17 mouse cellular contexts compared by ENCODE assay signal in genomic region chr5:113984025-113984740, GRCm38 (mm10). TPM values are rescaled to one million over a fixed set of nuclear protein-coding genes. Genes with fewer than 3 reads are reported as not detected.
A peak's percentile ranks its signal among the peaks of the same experiment; 100 is the strongest.
DNase-seq lines count a peak whose midpoint lies in the region; ATAC-seq lines count a peak whose summit lies in the region.
"Had no signal": no experiment of that assay in that cellular context is flagged by ENCODE, and none has a peak within 500 bp of the region (broad histone marks: within the 10 kb centered on the region; RNA-seq: fewer than 3 reads in every experiment).

No protein-coding gene starts in this region.

- peak overlapping the region; percentile 62 for H3K4me2 ChIP-seq in liver, embryonic 11.5 days
- H3K4me2 ChIP-seq in stomach, embryonic 16.5 days (ENCODE audit: low read depth, low read length): no peak overlapping the region
- H3K4me2 ChIP-seq: lung, embryonic 15.5 days had no signal

- no peak overlapping the region for H3K4me3 ChIP-seq in heart, embryonic 10.5 days
- peak overlapping the region; percentile 34 for H3K4me3 ChIP-seq in liver, embryonic 11.5 days (ENCODE audit: low read depth, low read length)
- H3K4me3 ChIP-seq in stomach, embryonic 16.5 days (replicated peaks; ENCODE audit: low read length): no peak overlapping the region
- H3K4me3 ChIP-seq: embryonic facial prominence, embryonic 10.5 days; lung, embryonic 15.5 days; midbrain, embryonic 10.5 days; myocyte had no signal

- peak overlapping the region; percentile 65 for H3K9ac ChIP-seq in liver, embryonic 11.5 days (ENCODE audit: low read depth, low read length)
- H3K9ac ChIP-seq in stomach, embryonic 16.5 days (ENCODE audit: low read length): no peak overlapping the region
- H3K9ac ChIP-seq: lung, embryonic 15.5 days had no signal

- H3K27ac ChIP-seq in heart, embryonic 10.5 days: peak overlapping the region; percentile 37
- peak overlapping the region; percentile 87 for H3K27ac ChIP-seq in liver, embryonic 11.5 days (ENCODE audit: low read depth, low read length)
- no peak overlapping the region for H3K27ac ChIP-seq in stomach, embryonic 16.5 days (ENCODE audit: low read length)
- H3K27ac ChIP-seq: lung, embryonic 15.5 days; midbrain, embryonic 10.5 days had no signal

- peak; percentile 91 for ATAC-seq in liver, embryonic 11.5 days (replicated peaks; ENCODE audit: low FRiP score)
- ATAC-seq in stomach, embryonic 16.5 days (ENCODE audit: insufficient read depth, low FRiP score): 0 out of 2 replicates have a peak, but pooled peaks have one; percentile 44

- H3K36me3 ChIP-seq in heart, embryonic 10.5 days: peaks cover 27% of the 10 kb centered on the region
- H3K36me3 ChIP-seq in liver, embryonic 11.5 days (ENCODE audit: control insufficient read depth, insufficient read depth, low read length): no peaks in the 10 kb centered on the region
- H3K36me3 ChIP-seq in stomach, embryonic 16.5 days (ENCODE audit: control insufficient read depth, insufficient read depth, low read length): no peaks in the 10 kb centered on the region

- H3K9me3 ChIP-seq in heart, embryonic 10.5 days: no peaks in the 10 kb centered on the region
- H3K9me3 ChIP-seq in liver, embryonic 11.5 days (ENCODE audit: control insufficient read depth, low read length): no peaks in the 10 kb centered on the region
- H3K9me3 ChIP-seq in stomach, embryonic 16.5 days (replicated peaks; ENCODE audit: control insufficient read depth, low read length): no peaks in the 10 kb centered on the region
- H3K9me3 ChIP-seq: embryonic facial prominence, embryonic 10.5 days; lung, embryonic 15.5 days; midbrain, embryonic 10.5 days had no signal

- no peaks in the 10 kb centered on the region for H3K27me3 ChIP-seq in heart, embryonic 10.5 days (ENCODE audit: insufficient read depth, poor library complexity, severe bottlenecking)
- H3K27me3 ChIP-seq in liver, embryonic 11.5 days (replicated peaks; ENCODE audit: control insufficient read depth, insufficient read depth, low read length): no peaks in the 10 kb centered on the region
- no peaks in the 10 kb centered on the region for H3K27me3 ChIP-seq in stomach, embryonic 16.5 days (ENCODE audit: control insufficient read depth, insufficient read depth, low read length)
- H3K27me3 ChIP-seq: lung, embryonic 15.5 days had no signal

- DNase-seq in heart, embryonic 10.5 days (ENCODE audit: low spot score): no peak
- DNase-seq in heart, adult 9 months (ENCODE audit: low spot score in 2 of 2): no peak
- DNase-seq in spleen, postnatal 4 days (ENCODE audit: low spot score in 2 of 2): peak; percentile 60 to 74
- no peak for DNase-seq in spleen, adult 12 weeks (ENCODE audit: low spot score)
- no peak for DNase-seq in liver, embryonic 11.5 days (ENCODE audit: low spot score)
- DNase-seq in urinary bladder, adult 2 months (ENCODE audit: low spot score): no peak
- no peak for DNase-seq in thymus, postnatal 10 days (ENCODE audit: low spot score in 2 of 2)
- DNase-seq: cerebellum, adult 9-10 months; kidney, postnatal 25 days; right cerebral cortex, postnatal 25 days; thymus, adult 18-20 months had no signal

- peaks cover 72% of the 10 kb centered on the region for H3K4me1 ChIP-seq in heart, embryonic 10.5 days
- H3K4me1 ChIP-seq in liver, embryonic 11.5 days (replicated peaks; ENCODE audit: control insufficient read depth, insufficient read depth, low read length): peaks cover 75% of the 10 kb centered on the region
- peaks cover 16% of the 10 kb centered on the region for H3K4me1 ChIP-seq in stomach, embryonic 16.5 days (ENCODE audit: control insufficient read depth, insufficient read depth, low read length)

- WGBS in heart, embryonic 10.5 days: 72% methylated on average over 13 of the region's 13 CpGs
- 52% methylated on average over 13 of the region's 13 CpGs for WGBS in liver, embryonic 11.5 days
- WGBS in stomach, embryonic 16.5 days: 72% methylated on average over 13 of the region's 13 CpGs

RNA-seq across cellular contexts. Expression of gene Ssh1, which starts 9.5 kb away (rescaled TPM):
- polyA plus RNA-seq in heart, embryonic 10.5 days (2016; fragmentation: Nextera tagmentation; extraction: Ambion mirVana): 16.7 and 18.3 TPM in 2 replicates
- polyA plus RNA-seq in liver, embryonic 11.5 days (2014; fragmentation: Nextera tagmentation; extraction: Ambion mirVana): 16.2 and 17.8 TPM in 2 replicates
- 8.7 and 11.9 TPM in 2 replicates for polyA plus RNA-seq in stomach, embryonic 16.5 days (2015; fragmentation: Nextera tagmentation; extraction: Ambion mirVana)
- 9.3 and 14.8 TPM in 2 replicates for polyA plus RNA-seq in urinary bladder, adult 2 months (2012; rRNA removed)

RNA-seq across cellular contexts. Expression of gene Dao, which starts 19.3 kb away (rescaled TPM):
- not detected in 2 replicates for polyA plus RNA-seq in heart, embryonic 10.5 days (2016; fragmentation: Nextera tagmentation; extraction: Ambion mirVana)
- polyA plus RNA-seq in liver, embryonic 11.5 days (2014; fragmentation: Nextera tagmentation; extraction: Ambion mirVana): 0.23 TPM in 1 of 2 replicates, not detected in the other
- polyA plus RNA-seq in stomach, embryonic 16.5 days (2015; fragmentation: Nextera tagmentation; extraction: Ambion mirVana): 2.4 and 3.1 TPM in 2 replicates
- polyA plus RNA-seq in urinary bladder, adult 2 months (2012; rRNA removed): 0.10 TPM in 1 of 2 replicates, not detected in the other
- polyA plus RNA-seq: embryonic facial prominence, embryonic 10.5 days; forebrain, embryonic 11.5 days; lung, embryonic 15.5 days; midbrain, embryonic 10.5 days; myocyte had no signal

Comparison
In these comparisons a context has a peak if more than half of its experiments do, and no peak if none do; other contexts are left out.
1. DNase-seq: peak in spleen, postnatal 4 days (2 of 2); none in heart, embryonic 10.5 days (single experiment), heart, adult 9 months (0 of 2), spleen, adult 12 weeks (single experiment), liver, embryonic 11.5 days (single experiment), urinary bladder, adult 2 months (single experiment) and thymus, postnatal 10 days (0 of 2).